Mouse (Mus musculus) G1E-ER4 (cell line): Measurements from ENCODE around the gene Plcb4. TPM values are rescaled to one million over a fixed set of nuclear protein-coding genes. Genes with fewer than 3 reads are reported as not detected.

Source experiments
- GATA1 ChIP-seq: IDR thresholded peaks from one replicate; pipeline ENCODE4 v1.8.0; 2012; ENCODE audit warnings: low read length, inconsistent platforms
- polyA plus RNA-seq: library from polyadenylated mRNA; stranded (reverse); fragments of >175 nt; gene quantifications from 2 replicates; pipeline ENCODE4 v1.2.3, GENCODE M21; 2012

Gene Plcb4
- polyA plus RNA-seq, 1 experiment, result not detected

- TF ChIP-seq GATA1, result no peak
Observed at GRCm38 (mm10) chr2:135866421-135866820, 207.6 kb downstream of the Plcb4 start.

- no peak for TF ChIP-seq GATA1
Observed at GRCm38 (mm10) chr2:135866838-135867237, 208.0 kb downstream of the Plcb4 start.

GRCm38 (mm10) chr2:135869637-135870036 is 210.8 kb downstream of the Plcb4 start:
- TF ChIP-seq GATA1, result no peak

GRCm38 (mm10) chr2:135873146-135873545 is 214.3 kb downstream of the Plcb4 start:
- TF ChIP-seq GATA1, result no peak

- TF ChIP-seq GATA1, result no peak
Observed at GRCm38 (mm10) chr2:135873761-135874160, 214.9 kb downstream of the Plcb4 start.

- no peak for TF ChIP-seq GATA1
Observed at GRCm38 (mm10) chr2:135875549-135875948, 216.7 kb downstream of the Plcb4 start.

- no peak for TF ChIP-seq GATA1
Observed at GRCm38 (mm10) chr2:135879356-135879755, 220.5 kb downstream of the Plcb4 start.

GRCm38 (mm10) chr2:135880269-135880760 is 221.5 kb downstream of the Plcb4 start:
- TF ChIP-seq GATA1, result no peak

GRCm38 (mm10) chr2:135883359-135883758 is 224.5 kb downstream of the Plcb4 start:
- TF ChIP-seq GATA1, result no peak

- no peak for TF ChIP-seq GATA1
Observed at GRCm38 (mm10) chr2:135884534-135885180, 225.8 kb downstream of the Plcb4 start.

GRCm38 (mm10) chr2:135885607-135886006 is 226.8 kb downstream of the Plcb4 start:
- no peak for TF ChIP-seq GATA1

GRCm38 (mm10) chr2:135886081-135886679 is 227.4 kb downstream of the Plcb4 start:
- no peak for TF ChIP-seq GATA1

GRCm38 (mm10) chr2:135887805-135888204 is 229.0 kb downstream of the Plcb4 start:
- TF ChIP-seq GATA1, result no peak

- TF ChIP-seq GATA1, result no peak
Observed at GRCm38 (mm10) chr2:135888206-135888605, 229.4 kb downstream of the Plcb4 start.

GRCm38 (mm10) chr2:135888767-135889166 is 230.0 kb downstream of the Plcb4 start:
- no peak for TF ChIP-seq GATA1

GRCm38 (mm10) chr2:135890083-135890482 is 231.3 kb downstream of the Plcb4 start:
- TF ChIP-seq GATA1, result no peak

GRCm38 (mm10) chr2:135891097-135891496 is 232.3 kb downstream of the Plcb4 start:
- TF ChIP-seq GATA1, result no peak
